Mouse (Mus musculus) retina, adult 2 months (tissue): ENCODE data around the gene Serinc3.
A peak's percentile ranks its signal among the peaks of the same experiment; 100 is the strongest.
"Not testable (repeated sequence)": the region's sequence is repeated elsewhere in the genome, so short reads cannot be mapped to it uniquely, and the experiment has no call there.

Experiments used
- DNase-seq: peaks from one replicate; pipeline ENCODE4 v3.0.0-alpha.2; 2012; ENCODE audit warnings: low read depth, low spot score

Gene Serinc3

DNA sequence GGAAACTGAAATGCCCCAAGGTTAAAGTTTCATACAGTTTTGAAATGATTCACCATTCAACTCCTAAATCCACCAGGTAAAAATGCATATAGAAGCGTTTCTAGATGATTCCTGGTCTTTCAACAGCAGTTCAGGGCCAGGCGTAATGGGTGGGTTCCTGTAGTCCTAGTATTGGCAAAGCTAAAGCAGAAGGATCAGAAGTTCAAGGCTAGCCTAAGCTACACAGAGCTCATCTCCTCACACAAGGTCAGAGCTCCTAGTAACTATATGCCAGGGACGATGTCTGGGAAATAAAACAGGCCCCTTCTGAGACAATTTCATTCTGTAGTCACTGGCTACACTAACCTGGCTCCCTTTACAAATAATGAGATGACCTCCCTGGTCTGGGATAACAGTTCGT is 13.7 kb downstream of the Serinc3 start:
- DNase-seq: no peak

DNA sequence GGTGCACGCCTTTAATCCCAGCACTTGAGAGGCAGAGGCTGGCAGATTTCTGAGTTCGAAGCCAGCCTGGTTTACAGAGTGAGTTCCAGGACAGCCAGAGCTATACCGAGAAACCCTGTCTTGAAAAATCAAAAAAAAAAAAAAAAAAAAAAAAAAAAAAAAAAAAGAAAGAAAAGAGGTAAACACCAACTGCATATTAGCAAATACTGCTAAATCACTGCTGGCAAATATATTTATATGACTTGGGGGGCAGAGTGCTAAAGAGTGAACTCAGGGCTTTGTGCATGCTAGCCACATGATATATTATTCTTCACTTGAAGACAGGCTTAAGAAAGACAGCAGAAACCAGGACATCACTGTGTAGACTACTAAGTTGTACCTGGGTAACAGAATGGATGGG is 23.5 kb downstream of the Serinc3 start:
- DNase-seq: not testable (repeated sequence)

DNA sequence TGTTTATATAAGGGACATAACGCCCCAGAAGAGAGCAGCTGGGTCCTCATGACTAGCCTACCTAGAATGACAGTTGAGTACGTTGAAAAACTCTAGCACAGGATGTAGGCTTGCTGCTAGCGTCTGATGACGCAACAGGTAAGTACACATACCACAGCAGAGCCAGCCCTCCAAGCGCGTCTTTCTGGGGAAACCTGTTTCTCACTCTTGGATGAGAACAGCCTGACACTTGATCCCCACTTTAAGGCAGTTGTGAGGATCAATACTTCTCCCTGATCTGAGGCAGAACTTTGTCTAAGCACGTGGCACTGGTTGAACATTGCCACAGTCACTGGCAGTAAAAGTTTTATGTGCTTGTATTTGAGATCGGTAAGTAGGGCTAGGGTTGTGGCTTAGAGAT is 24.5 kb downstream of the Serinc3 start:
- no peak for DNase-seq

DNA sequence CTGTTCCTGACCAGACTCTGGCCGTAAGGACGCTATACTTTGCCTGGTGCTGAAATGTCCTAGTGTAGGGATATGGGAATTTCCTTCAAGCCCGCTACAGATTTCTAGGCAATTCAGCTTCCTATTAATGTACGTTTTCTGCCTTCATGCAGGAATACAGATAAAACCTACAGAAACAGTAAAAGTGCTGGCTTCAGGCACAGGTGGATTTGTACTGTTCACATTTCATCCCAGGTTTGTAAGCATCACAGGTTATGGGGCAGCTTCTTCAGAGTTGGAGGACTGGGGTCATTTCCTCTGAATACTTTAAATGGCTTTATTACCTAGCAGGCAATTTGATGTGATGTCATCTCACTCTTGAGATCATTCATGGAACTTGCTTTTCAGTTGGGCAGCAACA is 27.1 kb downstream of the Serinc3 start:
- no peak for DNase-seq

DNA sequence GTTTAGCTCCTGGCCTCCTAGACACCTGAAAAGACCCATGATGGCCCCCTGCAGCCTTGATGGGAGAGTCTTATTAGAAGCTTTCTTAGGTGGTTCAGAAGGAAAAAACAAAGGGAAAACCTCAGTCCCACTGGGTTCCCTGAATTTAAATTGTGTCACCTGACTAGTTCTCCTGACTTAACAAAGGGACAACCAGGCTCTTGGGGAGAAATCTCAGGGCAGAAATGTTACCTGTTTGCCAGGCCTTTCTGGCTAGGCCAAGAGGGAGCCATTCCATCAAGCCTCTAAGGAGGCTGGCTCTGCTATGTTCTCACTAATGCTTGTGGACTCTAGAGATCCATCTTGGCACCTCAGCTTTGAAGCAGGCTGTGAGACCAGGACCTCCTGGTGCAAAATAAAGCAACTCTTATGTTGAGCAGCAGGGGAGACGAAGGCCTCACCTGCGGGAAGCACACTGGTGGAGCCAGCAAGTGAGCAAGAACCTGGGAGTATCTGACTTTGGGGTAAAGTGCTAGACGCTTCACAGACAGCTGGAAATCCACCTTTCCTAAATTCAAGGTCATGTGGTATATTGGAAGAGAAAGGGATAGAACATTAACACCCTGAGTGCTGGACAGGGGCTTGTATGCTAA is 27.6 kb downstream of the Serinc3 start:
- no peak for DNase-seq

DNA sequence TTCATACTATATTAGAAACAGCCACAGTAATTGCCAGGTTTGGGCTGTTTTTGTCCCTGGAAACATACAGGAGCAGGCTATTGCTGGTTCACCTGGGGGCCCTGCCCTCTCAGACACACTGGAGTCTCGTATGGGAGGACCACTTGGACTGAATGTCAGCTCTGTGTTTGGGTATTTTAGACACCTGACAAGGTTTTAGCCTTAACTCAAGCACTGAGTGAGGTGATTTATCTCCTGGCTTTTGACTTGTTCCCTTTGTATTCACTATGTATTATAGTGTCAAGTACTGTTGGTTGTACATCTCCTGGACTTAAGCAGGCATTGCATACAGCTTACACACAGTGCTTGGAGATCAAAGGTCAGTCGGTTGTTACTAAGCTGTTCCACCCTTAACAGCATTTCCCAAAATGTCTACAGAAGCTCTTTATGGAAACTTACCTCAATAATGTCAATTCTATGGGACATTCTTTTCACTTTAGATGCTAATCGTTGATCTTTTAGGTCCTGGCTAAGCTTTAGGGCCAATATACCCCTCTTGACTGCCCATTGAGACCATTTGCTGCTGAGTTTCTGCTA is 28.2 kb downstream of the Serinc3 start:
- DNase-seq: no peak

DNA sequence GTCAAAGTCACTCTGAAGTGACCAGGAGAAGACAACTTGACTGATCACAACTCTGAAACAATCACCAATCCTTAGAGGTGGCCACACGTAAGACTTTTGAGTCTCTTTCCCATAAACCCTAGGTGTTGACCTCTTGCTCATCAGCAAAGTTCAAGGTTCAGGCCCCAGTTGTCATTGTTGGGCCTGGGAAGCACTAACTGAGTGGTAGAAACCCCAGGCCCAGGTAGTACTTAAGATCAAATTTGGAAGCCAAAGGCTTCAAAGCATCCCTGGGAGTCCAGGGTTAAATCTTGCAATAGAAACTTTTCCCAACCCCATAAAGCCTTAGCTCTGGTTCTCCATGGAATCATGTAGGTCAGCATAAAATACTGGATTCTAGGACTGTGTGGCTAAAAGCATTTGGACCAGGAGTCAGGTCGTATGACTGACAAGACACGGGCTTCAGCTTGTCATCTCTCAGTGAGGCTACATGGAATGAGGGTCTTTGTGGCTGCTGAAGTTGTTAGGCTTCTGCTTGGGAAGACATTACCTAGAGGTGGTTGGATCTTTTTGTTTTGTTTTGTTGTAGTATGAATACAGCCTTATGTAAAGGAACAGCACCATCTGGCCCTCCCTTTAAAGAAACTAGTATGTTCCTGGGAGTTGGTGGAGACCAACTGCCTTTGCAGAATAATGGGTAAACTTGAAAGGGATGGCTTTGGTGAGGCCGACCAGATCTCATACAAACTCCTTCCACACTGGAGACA is 28.9 kb downstream of the Serinc3 start:
- DNase-seq: no peak

DNA sequence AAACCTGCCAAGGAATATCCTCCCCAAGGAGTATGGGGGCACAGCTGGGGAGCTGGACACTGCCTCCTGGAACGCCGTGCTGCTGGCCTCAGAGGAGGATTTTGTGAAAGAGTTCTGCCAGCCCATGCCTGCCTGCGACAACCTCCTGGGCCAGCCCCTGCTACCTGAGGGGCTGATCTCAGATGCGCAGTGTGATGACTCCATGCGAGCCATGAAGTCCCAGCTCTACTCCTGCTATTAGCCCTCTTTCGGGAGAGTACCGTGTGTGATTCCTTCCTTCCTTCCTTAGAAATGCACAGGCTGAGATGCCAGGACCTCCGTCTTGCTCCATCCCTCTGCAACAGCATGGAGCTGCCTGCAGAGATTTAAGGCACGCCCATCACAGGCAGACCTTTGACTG is 29.5 kb downstream of the Serinc3 start:
- DNase-seq: no peak

DNA sequence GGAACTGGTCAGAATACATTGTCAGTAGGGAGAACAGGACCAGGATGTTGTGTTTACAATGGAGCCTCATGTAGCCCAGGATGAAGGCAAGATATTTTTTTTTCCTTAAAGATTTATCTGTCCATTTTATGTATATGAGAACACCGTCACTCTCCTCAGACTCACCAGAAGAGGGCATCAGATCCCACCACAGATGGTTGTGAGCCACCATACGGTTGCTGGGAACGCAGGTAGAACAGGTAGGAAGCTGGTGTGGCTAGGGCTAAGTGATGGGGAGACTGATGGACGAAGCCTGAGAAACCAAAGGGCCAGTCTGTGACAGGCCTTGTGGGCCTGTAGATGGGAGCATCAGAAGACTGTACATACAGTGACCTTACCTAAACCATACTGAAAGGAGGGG is 30.9 kb downstream of the Serinc3 start:
- DNase-seq: no peak

DNA sequence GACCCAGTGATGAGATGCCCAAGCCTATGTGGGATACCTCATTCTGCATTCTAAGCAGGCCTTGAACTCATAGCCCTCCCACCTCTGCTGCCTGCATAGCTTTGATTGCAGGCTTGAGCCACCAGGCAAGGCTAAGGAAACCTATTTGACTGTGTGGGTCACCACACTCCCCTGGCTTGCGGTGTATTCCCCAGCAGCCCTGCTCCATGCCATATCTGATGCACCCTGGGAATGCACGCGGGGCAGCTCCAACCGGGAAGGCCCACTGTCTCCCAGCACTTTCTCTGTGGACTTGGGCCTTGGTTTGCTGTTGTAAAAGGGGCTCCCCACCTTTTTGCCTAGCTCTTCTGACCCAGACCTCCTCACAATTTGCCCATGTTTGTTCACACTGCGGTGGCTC is 31.7 kb downstream of the Serinc3 start:
- no peak for DNase-seq

DNA sequence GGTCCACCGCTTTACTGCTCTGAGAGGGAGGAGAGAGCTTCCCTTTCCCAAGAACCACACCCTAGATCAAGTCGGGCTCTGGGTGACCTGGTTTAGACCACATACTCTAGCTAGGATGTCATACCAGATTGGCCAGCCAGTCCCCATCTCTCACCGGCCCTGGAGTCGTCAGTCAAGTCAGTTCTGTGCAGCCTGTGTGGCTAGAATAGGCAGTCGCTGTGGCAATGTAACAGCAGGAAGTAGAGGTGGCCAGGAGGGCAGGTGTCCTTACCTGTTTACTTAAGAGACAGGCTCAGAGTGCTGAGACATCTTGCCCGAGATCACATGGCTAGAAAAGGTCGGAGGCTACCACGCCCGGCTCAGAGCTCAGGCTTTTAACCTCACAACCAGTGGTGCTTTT is 33.8 kb downstream of the Serinc3 start:
- DNase-seq: no peak

DNA sequence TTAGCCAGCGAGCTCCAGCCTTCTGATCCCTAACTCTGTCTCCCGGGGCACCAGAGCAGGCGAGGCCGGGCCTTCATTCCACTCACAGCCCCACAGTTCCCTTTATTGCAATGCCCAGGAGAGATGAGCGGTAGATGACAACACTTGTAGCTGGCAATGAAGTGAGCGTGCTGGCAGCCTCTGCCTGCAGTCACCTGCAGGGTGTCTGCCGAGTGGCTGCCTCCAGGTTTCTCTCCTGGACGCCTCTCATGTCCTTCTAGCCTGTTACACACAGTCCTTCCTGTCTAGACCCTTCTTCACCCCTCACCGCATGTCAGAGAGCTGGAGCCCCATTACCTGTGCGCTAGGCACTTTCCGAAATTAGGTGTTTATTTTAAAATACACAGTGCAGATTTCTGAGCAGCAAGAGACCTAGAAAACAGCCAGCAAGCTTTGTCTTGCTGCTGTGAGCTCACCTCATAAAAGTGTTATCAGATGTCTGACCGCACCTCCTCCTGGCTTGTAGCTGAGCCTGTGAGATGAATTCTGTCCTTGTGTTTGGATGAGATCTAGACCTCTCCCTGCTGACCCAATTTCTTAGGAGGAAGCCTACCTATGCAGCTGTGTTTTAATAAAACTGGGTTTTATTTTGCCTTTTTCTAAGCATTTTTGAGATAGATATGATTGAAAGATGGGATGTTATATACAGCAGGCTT is 35.5 kb downstream of the Serinc3 start:
- DNase-seq: no peak

DNA sequence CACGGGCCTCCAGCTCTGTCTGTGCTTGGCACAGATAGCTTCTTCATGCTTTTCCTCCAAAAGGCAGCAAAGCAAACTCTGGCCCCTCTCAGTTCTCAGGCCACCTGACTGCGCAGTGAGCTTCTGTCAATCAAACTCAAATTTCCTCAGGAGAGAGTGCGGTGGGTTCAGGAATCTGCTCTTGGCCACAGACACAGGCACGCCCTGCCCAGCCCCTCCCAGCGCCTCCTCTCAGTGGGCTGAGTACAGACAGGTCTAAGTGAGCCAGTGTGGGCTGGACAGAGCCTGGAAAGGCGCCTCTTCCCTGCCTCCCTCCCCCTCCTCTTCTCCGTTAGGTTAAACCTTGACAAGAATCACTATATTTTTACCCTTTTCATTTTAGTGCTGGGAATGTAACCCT is 36.9 kb downstream of the Serinc3 start:
- DNase-seq: no peak

DNA sequence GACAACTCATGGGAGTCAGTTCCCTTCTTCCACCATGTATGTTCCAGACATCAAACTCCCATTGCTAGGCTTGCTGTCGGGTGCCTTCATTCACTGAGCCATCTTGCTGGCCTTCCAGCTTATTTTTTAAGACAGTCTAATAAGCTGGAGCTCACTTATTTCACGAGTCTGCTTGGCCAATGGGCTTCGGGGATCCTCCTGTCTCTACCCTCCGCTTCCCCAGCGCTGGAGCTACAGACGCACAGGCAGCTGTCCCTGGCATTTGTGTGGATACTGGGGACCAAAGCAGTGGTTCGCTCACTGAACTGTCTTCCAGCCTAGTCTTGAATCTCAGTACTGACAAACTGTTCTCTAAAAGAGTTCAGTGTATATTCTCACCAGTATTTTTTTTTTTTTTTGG is 38.8 kb downstream of the Serinc3 start:
- no peak for DNase-seq

DNA sequence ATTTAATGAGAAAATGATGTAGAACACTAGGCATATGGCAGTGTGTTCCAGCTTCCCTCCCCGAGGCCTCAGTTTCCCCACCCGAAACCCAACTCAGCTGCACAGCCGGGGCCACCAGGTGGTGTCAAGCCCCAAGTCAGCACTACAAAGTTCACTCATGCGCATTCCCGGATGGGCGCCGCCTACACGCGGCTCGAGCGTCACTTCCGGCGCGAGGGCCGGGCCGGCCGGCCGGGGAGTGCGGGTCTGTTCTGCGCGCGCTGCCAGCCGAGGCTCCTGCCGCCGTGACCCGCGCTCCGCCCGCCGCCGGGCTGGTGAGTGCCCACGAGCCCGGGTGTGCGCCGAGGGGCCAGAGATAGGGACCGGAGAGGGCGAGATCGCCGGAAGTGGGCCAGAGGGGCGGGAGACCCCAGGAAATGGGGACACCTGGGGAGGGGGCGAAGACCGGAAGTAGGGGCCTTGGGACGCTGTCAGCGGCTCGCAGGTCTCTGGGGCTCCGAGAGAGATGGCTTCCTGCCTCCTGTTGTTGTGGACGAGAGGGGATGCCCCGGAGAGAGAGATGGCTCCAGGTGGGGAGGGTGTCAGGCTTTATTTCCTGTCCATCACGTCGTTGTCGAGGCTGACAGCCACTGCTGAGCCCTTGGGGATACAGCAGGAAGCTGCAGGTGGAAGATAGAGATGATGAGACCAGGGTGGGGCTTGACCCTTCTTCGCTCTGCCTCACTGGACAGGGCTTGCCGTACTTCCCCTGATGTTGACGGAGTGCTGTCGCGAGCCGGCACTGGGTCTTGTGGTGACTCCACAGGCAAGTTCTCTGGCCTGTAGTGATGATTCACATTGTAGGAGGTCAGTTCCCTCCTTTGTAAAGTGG is 42.6 kb downstream of the Serinc3 start, which contains the start of gene Ttpal:
TSS of gene Ttpal (plus strand) at position 214 of the 871 bp plus-strand sequence.
- DNase-seq: peak; percentile 68

DNA sequence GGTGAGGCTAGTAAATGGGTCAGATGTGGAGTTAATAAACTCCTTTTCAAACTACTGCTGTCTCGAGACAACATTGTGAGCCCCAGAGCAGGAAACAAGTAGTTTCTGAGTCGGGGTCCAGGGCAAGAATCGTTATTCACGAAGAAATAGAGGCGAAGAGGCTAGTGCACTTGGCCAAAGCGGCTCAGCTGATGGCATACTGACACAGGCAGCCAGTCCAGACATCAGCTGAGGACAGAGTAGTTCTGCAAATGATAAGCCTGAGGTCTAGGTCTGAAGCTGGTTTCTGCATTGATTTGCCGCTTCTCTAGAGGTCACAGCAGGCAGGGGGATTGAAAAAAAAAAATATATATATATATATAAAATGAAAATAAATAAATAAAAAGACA is 43.2 kb downstream of the Serinc3 start:
- DNase-seq: no peak

DNA sequence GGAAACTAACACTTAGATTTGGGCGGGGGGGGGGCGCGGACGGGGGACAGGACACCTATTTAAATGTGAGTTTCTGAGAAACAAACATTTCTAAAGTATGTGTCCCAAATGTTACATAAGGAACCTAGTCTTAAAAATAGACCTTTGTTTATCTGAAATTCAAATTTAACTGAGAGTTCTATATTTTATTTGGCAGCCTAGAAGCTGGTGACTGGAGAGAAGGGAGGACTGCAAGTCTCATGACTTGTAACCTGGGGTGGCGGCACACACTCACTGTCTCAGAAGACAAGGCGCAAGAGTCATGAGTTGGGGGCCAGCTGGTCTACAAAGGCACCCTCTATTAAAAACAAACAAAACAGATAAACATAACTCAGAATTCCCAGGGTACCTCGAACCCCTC is 43.9 kb downstream of the Serinc3 start:
- no peak for DNase-seq

DNA sequence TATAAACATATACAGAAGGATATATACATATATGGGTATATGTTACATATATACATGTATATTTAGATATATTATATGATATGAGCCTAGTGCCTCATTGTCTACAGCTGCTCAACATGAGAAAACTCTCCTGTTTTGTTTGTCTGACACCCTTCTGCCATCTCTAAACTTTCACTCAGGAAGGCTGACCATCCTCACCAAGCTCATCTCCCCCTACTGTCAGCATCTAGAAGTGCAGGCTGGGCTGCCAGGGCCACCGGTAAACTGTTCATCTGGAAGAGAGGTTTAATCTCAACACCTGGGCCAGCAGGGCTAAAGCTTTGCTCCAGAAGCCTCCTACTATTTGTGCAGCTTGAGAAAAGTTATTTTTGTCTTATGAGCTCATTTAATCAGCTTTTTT is 45.7 kb downstream of the Serinc3 start:
- peak; percentile 59 for DNase-seq

DNA sequence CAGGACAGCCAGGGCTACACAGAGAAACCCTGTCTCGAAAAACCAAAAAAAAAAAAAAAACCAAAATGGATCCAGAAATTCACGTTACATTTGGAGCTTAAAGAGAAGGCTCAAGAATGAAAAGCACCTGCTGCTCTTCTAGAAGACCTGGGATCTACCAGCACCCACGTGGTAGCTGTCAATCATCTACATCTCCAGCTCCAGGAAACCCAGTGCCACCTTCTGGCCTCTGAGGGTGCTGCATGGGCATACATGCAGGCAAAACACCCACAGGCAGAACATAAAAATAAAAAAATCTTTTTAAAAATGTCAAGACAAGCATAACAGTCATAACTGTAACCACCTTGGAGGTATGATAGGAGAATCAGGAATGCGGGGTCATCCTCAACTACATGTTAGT is 47.3 kb downstream of the Serinc3 start:
- peak; percentile 56 for DNase-seq

DNA sequence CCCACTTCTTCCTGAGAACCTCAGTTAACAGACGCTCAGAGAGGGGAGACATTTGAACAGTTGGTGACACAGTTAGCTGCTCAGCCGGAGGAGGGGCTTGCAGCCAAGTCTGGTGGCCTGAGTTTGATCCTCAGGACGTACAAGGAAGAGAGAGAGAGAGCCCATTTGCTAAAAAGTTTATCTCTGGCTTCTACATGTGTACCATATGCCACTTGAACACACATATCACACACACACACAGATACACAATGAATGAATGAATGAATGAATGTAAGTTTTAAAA is 48.1 kb downstream of the Serinc3 start:
- no peak for DNase-seq

DNA sequence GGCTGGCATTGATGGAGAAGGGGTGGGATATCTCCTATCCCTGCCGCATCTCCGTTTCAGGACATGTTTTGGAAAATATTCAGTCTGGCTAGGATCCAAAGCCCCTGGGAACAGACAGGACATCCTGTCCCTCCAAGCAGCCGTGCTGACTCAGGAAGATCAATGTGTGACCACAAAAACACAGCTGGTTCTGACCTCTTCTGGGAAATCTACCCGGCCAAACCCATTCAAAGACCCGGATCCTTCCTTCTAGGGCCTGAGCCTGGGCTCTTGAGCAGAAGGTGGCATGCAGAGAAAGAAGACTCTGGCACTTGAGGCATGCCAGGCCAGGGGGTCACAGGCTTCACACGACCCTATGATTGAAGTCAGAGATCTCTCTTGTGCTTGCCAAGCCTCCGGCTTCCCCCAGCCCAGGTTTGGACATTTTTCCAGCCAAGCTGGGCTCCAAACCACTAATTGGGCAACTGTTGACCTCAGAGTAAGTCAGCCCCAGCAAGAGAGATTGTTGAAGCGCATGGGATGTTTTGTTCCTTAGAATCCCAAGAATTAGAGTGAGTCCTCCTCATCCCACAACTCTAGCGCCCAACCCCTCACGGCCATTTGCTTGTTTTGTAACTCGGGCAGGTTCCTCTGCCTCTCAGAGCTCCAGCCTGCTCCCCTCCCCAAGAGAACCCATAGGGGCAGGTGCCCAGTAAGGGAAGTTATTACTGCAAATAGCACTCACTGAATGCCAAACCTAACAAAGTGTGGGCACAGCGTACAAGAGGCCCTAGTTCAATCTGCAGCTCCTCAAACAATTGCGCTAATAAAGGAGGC is 48.7 kb downstream of the Serinc3 start:
- no peak for DNase-seq
